Mouse (Mus musculus): ENCODE measurements around the gene Hgf. TPM values are rescaled to one million over a fixed set of nuclear protein-coding genes. Genes with fewer than 3 reads are reported as not detected.

The Hgf gene
- polyA plus RNA-seq, 1 experiment from 2014 or later, result 0.93 TPM

DNA sequence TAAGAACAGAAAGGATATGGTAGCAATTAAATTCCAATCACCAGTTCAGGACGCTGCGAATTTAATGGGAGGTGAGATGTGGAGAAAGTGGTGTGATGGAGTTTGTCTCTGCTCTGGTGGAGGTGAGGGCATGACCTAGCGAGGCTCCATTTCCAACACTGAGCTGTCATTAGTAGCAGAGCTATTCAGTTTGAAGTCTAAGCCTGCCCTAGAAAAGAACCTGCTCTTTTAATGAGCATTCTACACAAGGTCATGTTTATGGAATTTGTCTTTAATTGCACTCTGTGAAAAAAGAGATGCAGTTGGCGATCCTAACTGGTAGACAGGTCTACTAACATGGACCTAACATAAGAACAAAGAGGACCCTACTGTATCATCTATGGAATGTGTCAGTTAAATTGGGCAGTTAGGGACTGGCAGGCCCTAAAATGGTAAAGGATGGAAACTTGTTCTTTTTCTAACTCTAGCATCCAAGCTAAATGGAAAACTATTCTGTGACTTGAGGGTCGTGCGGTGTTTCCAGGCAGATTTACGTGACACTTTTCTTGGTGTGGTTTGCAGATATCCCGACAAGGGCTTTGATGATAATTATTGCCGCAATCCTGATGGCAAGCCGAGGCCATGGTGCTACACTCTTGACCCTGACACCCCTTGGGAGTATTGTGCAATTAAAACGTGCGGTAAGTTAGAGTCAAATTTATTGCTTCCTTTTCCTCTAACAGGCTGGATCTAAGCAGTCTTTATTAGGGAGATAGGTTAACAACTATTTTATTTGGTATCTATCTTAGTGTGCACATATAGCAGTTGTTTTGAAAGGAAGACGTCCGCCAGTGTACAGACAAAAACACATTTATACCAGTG lies 24.8 kb downstream of the Hgf start:
- Histone ChIP-seq H3K4me1 (ENCODE audit: control insufficient read depth, insufficient read depth, low read length) (no peaks in the 10 kb centered on the region), H3K27ac (ENCODE audit: low read depth, low read length) (no peak overlapping the region), H3K4me2 (no peak overlapping the region), H3K9me3 (ENCODE audit: control insufficient read depth, low read length) (no peaks in the 10 kb centered on the region), H3K9ac (ENCODE audit: low read length) (no peak overlapping the region), H3K4me3 (ENCODE audit: low read depth, low read length) (no peak overlapping the region), H3K27me3 (ENCODE audit: control insufficient read depth, insufficient read depth, low read length) (no peaks in the 10 kb centered on the region), H3K36me3 (ENCODE audit: control insufficient read depth, insufficient read depth, low read length) (no peaks in the 10 kb centered on the region)
- no peak for ATAC-seq (ENCODE audit: low FRiP score)
- no peak for DNase-seq (ENCODE audit: low spot score, missing footprints)
- WGBS, result 78% methylated on average over 14 of the region's 14 CpGs

DNA sequence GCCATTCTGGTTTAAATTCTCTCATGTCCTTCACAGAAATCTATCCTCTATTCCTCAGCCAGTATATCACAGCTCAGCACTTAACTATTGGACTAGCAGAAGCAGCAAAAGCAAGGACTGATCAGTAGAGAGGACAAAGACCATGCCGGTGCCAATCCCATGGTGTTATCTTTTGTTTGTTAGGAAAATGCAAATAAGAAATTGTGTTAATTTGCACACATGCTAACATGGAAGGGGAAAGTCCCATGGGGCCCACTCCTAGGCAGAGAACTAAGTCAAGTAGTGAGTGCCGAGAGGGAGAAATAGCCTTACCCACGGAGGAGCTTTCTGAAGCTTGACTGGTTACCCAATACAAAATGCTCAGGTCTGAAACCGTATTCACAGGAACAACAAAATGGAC lies 42.4 kb downstream of the Hgf start:
- ATAC-seq (ENCODE audit: low FRiP score), result peak; percentile 54; the same call in 1 of the 2 replicates
- H3K9me3 ChIP-seq (ENCODE audit: control insufficient read depth, low read length), result no peaks in the 10 kb centered on the region
- no peak overlapping the region for H3K27ac ChIP-seq (ENCODE audit: low read depth, low read length)
- H3K4me1 ChIP-seq (ENCODE audit: control insufficient read depth, insufficient read depth, low read length), result no peaks in the 10 kb centered on the region
- H3K27me3 ChIP-seq (ENCODE audit: control insufficient read depth, insufficient read depth, low read length), result no peaks in the 10 kb centered on the region
- no peak overlapping the region for H3K4me3 ChIP-seq (ENCODE audit: low read depth, low read length)
- no peaks in the 10 kb centered on the region for H3K36me3 ChIP-seq (ENCODE audit: control insufficient read depth, insufficient read depth, low read length)
- no peak overlapping the region for H3K4me2 ChIP-seq
- DNase-seq (ENCODE audit: low spot score, missing footprints), result no peak
- 81% methylated on average over 4 of the region's 4 CpGs for WGBS
- H3K9ac ChIP-seq (ENCODE audit: low read length), result no peak overlapping the region

DNA sequence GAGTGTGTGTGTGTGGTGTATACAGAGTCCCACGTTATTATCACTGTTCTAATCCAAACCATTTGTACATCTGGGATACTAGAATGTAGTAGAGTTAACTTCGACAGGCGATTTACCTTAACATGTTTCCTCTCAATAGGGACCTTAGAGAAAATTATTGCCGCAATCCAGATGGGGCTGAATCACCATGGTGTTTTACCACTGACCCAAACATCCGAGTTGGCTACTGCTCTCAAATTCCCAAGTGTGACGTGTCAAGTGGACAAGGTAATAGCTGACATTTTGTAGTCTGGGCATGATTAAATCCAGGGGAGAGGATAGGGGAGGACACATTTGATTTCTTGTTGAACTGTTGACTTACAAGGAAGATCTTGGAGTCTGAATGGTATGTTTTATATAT lies 44.7 kb downstream of the Hgf start:
- 73% methylated on average over 6 of the region's 6 CpGs for WGBS
- DNase-seq (ENCODE audit: low spot score, missing footprints) (no peak), ATAC-seq (ENCODE audit: low FRiP score) (no peak)

DNA sequence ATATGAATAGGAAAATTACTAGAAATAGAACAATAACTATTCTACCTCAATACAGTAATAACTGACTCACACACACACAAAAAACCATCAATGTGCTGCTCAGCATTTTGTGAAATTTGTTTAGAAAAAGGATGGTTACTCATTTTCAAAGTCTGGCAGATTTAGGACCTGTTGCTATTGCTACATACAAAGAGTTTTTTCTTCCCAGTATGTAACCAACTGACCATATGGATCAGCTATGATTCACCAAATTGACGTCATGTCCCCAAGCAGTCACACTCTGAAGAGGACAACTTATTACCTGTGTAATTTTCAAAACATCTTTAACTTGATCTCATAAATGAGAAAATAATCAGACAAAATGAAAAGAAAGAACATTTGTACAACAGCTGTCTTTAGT lies 48.2 kb downstream of the Hgf start:
- H3K27me3 ChIP-seq (ENCODE audit: control insufficient read depth, insufficient read depth, low read length), result no peaks in the 10 kb centered on the region
- no peak overlapping the region for H3K9ac ChIP-seq (ENCODE audit: low read length)
- no peak overlapping the region for H3K4me3 ChIP-seq (ENCODE audit: low read depth, low read length)
- H3K9me3 ChIP-seq (ENCODE audit: control insufficient read depth, low read length), result no peaks in the 10 kb centered on the region
- no peak overlapping the region for H3K27ac ChIP-seq (ENCODE audit: low read depth, low read length)
- H3K4me1 ChIP-seq (ENCODE audit: control insufficient read depth, insufficient read depth, low read length), result no peaks in the 10 kb centered on the region
- H3K4me2 ChIP-seq, result no peak overlapping the region
- no peak for DNase-seq (ENCODE audit: low spot score, missing footprints)
- H3K36me3 ChIP-seq (ENCODE audit: control insufficient read depth, insufficient read depth, low read length), result no peaks in the 10 kb centered on the region
- 90% methylated on average over 1 of the region's 1 CpGs for WGBS
- ATAC-seq (ENCODE audit: low FRiP score), result no peak

More for the DNA sequence above, 44.7 kb downstream of the Hgf start:
- Histone ChIP-seq H3K4me3 (ENCODE audit: low read depth, low read length) (no peak overlapping the region), H3K9me3 (ENCODE audit: control insufficient read depth, low read length) (no peaks in the 10 kb centered on the region), H3K27me3 (ENCODE audit: control insufficient read depth, insufficient read depth, low read length) (no peaks in the 10 kb centered on the region), H3K9ac (ENCODE audit: low read length) (no peak overlapping the region), H3K4me2 (no peak overlapping the region), H3K27ac (ENCODE audit: low read depth, low read length) (no peak overlapping the region), H3K36me3 (ENCODE audit: control insufficient read depth, insufficient read depth, low read length) (no peaks in the 10 kb centered on the region), H3K4me1 (ENCODE audit: control insufficient read depth, insufficient read depth, low read length) (no peaks in the 10 kb centered on the region)

GRCm38 (mm10) chr5:16632996-16633395 lies 79.7 kb downstream of the Hgf start:
- ATAC-seq (ENCODE audit: low FRiP score), result no peak
- Histone ChIP-seq H3K9ac (ENCODE audit: low read length) (no peak overlapping the region), H3K36me3 (ENCODE audit: control insufficient read depth, insufficient read depth, low read length) (no peaks in the 10 kb centered on the region), H3K4me2 (no peak overlapping the region), H3K9me3 (ENCODE audit: control insufficient read depth, low read length) (no peaks in the 10 kb centered on the region), H3K27ac (ENCODE audit: low read depth, low read length) (no peak overlapping the region), H3K4me3 (ENCODE audit: low read depth, low read length) (no peak overlapping the region), H3K4me1 (ENCODE audit: control insufficient read depth, insufficient read depth, low read length) (no peaks in the 10 kb centered on the region), H3K27me3 (ENCODE audit: control insufficient read depth, insufficient read depth, low read length) (no peaks in the 10 kb centered on the region)
- no peak for DNase-seq (ENCODE audit: low spot score, missing footprints)
- 74% methylated on average over 1 of the region's 1 CpGs for WGBS

DNA sequence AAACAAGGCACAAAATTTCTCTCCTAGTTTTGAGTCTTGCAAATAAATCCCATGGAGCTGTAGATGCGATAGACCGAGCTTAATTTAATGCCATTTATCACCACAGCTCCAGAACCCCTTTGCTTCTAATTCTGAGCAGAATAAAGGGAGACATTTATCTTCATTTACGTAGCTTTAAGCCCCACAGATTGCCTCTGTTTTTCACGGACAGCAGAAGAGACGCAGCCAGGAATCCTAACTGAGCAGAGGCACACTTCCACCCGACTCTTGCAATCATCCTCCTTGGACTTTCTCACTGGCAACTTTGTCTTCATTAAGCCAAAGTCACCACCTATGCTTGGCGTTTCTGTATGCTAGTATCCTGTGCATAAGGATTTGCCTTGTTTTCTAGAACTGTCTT lies 93.1 kb downstream of the Hgf start:
- no peaks in the 10 kb centered on the region for H3K9me3 ChIP-seq (ENCODE audit: control insufficient read depth, low read length)
- no peak for ATAC-seq (ENCODE audit: low FRiP score)
- no peaks in the 10 kb centered on the region for H3K27me3 ChIP-seq (ENCODE audit: control insufficient read depth, insufficient read depth, low read length)
- no peak for DNase-seq (ENCODE audit: low spot score, missing footprints)
- WGBS, result 78% methylated on average over 7 of the region's 7 CpGs
- H3K36me3 ChIP-seq (ENCODE audit: control insufficient read depth, insufficient read depth, low read length), result no peaks in the 10 kb centered on the region
- no peaks in the 10 kb centered on the region for H3K4me1 ChIP-seq (ENCODE audit: control insufficient read depth, insufficient read depth, low read length)
- no peak overlapping the region for H3K27ac ChIP-seq (ENCODE audit: low read depth, low read length)
- H3K9ac ChIP-seq (ENCODE audit: low read length), result no peak overlapping the region
- H3K4me3 ChIP-seq (ENCODE audit: low read depth, low read length), result no peak overlapping the region
- H3K4me2 ChIP-seq, result no peak overlapping the region

DNA sequence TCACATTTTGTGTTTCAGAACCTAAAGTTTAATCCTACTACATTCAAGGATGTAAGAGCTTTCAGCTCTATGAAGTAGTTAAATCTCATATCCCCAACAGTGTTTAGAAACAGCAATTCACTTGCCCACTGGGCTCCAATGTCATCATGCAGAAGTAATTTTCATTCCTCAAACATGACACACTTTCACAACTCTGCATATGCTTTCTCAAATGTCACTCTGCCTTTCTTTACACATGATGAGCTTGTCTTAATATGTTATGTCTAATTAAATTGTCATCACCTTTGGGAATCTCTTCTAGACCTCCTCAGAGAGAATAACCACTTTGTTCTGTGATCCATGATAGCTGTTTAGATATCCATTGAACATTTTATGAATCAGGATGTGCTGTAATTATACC lies 94.4 kb downstream of the Hgf start:
- Histone ChIP-seq H3K9me3 (ENCODE audit: control insufficient read depth, low read length) (no peaks in the 10 kb centered on the region), H3K9ac (ENCODE audit: low read length) (no peak overlapping the region), H3K4me2 (no peak overlapping the region), H3K27ac (ENCODE audit: low read depth, low read length) (no peak overlapping the region), H3K36me3 (ENCODE audit: control insufficient read depth, insufficient read depth, low read length) (no peaks in the 10 kb centered on the region), H3K4me1 (ENCODE audit: control insufficient read depth, insufficient read depth, low read length) (no peaks in the 10 kb centered on the region), H3K4me3 (ENCODE audit: low read depth, low read length) (no peak overlapping the region), H3K27me3 (ENCODE audit: control insufficient read depth, insufficient read depth, low read length) (no peaks in the 10 kb centered on the region)
- DNase-seq (ENCODE audit: low spot score, missing footprints) (no peak), ATAC-seq (ENCODE audit: low FRiP score) (no peak)

- Histone ChIP-seq H3K4me3 (ENCODE audit: low read depth, low read length) (no peak overlapping the region), H3K9ac (ENCODE audit: low read length) (no peak overlapping the region), H3K27ac (ENCODE audit: low read depth, low read length) (no peak overlapping the region), H3K36me3 (ENCODE audit: control insufficient read depth, insufficient read depth, low read length) (no peaks in the 10 kb centered on the region), H3K9me3 (ENCODE audit: control insufficient read depth, low read length) (no peaks in the 10 kb centered on the region), H3K4me1 (ENCODE audit: control insufficient read depth, insufficient read depth, low read length) (no peaks in the 10 kb centered on the region), H3K4me2 (no peak overlapping the region), H3K27me3 (ENCODE audit: control insufficient read depth, insufficient read depth, low read length) (no peaks in the 10 kb centered on the region)
- no peak for DNase-seq (ENCODE audit: low spot score, missing footprints)
- 90% methylated on average over 1 of the region's 1 CpGs for WGBS
- no peak for ATAC-seq (ENCODE audit: low FRiP score)
These were observed 96.9 kb downstream of the Hgf start for GRCm38 (mm10) chr5:16650240-16650639.

GRCm38 (mm10) chr5:16654022-16654421 lies 100.7 kb downstream of the Hgf start:
- DNase-seq (ENCODE audit: low spot score, missing footprints) (no peak), ATAC-seq (ENCODE audit: low FRiP score) (no peak)
- H3K4me3 ChIP-seq (ENCODE audit: low read depth, low read length), result no peak overlapping the region
- H3K4me2 ChIP-seq, result no peak overlapping the region
- H3K4me1 ChIP-seq (ENCODE audit: control insufficient read depth, insufficient read depth, low read length), result no peaks in the 10 kb centered on the region
- WGBS, result 73% methylated on average over 7 of the region's 7 CpGs
- no peaks in the 10 kb centered on the region for H3K9me3 ChIP-seq (ENCODE audit: control insufficient read depth, low read length)
- no peaks in the 10 kb centered on the region for H3K36me3 ChIP-seq (ENCODE audit: control insufficient read depth, insufficient read depth, low read length)
- no peak overlapping the region for H3K9ac ChIP-seq (ENCODE audit: low read length)
- H3K27ac ChIP-seq (ENCODE audit: low read depth, low read length), result no peak overlapping the region
- no peaks in the 10 kb centered on the region for H3K27me3 ChIP-seq (ENCODE audit: control insufficient read depth, insufficient read depth, low read length)
